Mouse (Mus musculus) frontal cortex, postnatal 14 days (tissue): Measurements from ENCODE around the gene Dennd1a.

Experiments used
- DNase-seq, 2 experiments: peaks; one replicate each; pipeline ENCODE4 v3.0.0; 2022; ENCODE audit warnings: low spot score in 2 of 2

The Dennd1a gene

GRCm38 (mm10) chr2:38223759-38224158 is 63.4 kb downstream of the Dennd1a start:
- no peak for DNase-seq

- DNase-seq = no peak
Measured at GRCm38 (mm10) chr2:38221461-38221860, 65.7 kb downstream of the Dennd1a start.

GRCm38 (mm10) chr2:38220687-38221435 is 66.3 kb downstream of the Dennd1a start:
- DNase-seq = no peak

GRCm38 (mm10) chr2:38219666-38220065 is 67.5 kb downstream of the Dennd1a start:
- DNase-seq = no peak

GRCm38 (mm10) chr2:38213041-38213440 is 74.1 kb downstream of the Dennd1a start:
- DNase-seq = no peak

- no peak for DNase-seq
Measured at GRCm38 (mm10) chr2:38211426-38211825, 75.8 kb downstream of the Dennd1a start.

- DNase-seq = no peak
Measured at GRCm38 (mm10) chr2:38207752-38208151, 79.4 kb downstream of the Dennd1a start.

GRCm38 (mm10) chr2:38205281-38205680 is 81.9 kb downstream of the Dennd1a start:
- DNase-seq = no peak

- DNase-seq = no peak
Measured at GRCm38 (mm10) chr2:38204696-38205095, 82.5 kb downstream of the Dennd1a start.

- DNase-seq = no peak
Measured at GRCm38 (mm10) chr2:38198072-38198471, 89.1 kb downstream of the Dennd1a start.

- no peak for DNase-seq
Measured at GRCm38 (mm10) chr2:38196199-38197060, 90.8 kb downstream of the Dennd1a start.

- DNase-seq = no peak
Measured at GRCm38 (mm10) chr2:38192007-38192406, 95.2 kb downstream of the Dennd1a start.

GRCm38 (mm10) chr2:38191601-38192000 is 95.6 kb downstream of the Dennd1a start:
- DNase-seq = no peak

- DNase-seq = no peak
Measured at GRCm38 (mm10) chr2:38186438-38186837, 100.8 kb downstream of the Dennd1a start.

- DNase-seq = no peak
Measured at GRCm38 (mm10) chr2:38184977-38185376, 102.2 kb downstream of the Dennd1a start.

- no peak for DNase-seq
Measured at GRCm38 (mm10) chr2:38183881-38184280, 103.3 kb downstream of the Dennd1a start.

- DNase-seq = no peak
Measured at GRCm38 (mm10) chr2:38182283-38182682, 104.9 kb downstream of the Dennd1a start.

- no peak for DNase-seq
Measured at GRCm38 (mm10) chr2:38177583-38177978, 109.6 kb downstream of the Dennd1a start.

- no peak for DNase-seq
Measured at GRCm38 (mm10) chr2:38176870-38177582, 110.2 kb downstream of the Dennd1a start.

GRCm38 (mm10) chr2:38175276-38175675 is 111.9 kb downstream of the Dennd1a start:
- DNase-seq = no peak

GRCm38 (mm10) chr2:38168606-38169005 is 118.6 kb downstream of the Dennd1a start:
- no peak for DNase-seq

GRCm38 (mm10) chr2:38165966-38166365 is 121.2 kb downstream of the Dennd1a start:
- DNase-seq = no peak
